Mouse (Mus musculus): ENCODE results near the gene Dedd2.

DNA sequence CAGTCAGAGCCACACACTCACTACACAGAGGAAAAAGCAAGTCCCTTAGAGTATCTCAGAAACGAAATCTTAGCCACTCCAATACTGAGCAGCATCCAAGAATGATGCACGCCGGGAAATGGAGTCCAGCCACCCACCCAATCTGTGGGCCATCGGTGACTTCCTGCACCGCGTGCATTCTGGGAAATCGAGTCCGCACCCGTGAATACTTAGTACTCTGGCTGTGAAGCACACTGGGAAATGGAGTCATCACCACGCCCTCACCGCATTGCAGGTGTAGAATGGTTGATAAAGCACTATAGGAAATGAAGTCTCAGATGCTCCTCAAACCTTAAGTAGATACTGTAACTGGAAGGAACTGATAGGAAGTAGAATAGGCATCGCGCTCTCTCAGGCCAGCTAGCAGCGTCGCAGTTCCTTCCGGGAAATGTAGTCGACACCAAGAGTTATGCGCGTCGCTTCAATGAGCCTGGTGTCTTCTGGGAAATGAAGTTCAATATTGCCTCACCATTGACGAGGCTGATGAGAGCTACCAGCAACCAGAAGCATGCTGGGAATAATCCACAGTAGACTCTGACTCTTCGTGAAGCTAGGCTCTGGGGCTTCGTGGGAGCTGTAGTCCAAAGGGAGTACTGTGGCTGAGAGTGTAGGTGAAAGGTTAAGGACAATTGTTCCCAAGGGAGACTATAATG lies 17.7 kb upstream of the Dedd2 start:
- no peak for TF ChIP-seq CTCF (IDR thresholded peaks at IDR 0.05; ENCODE audit: control insufficient read depth, insufficient read depth, low read length)
- no peak for TF ChIP-seq POLR2A (IDR thresholded peaks at IDR 0.05; ENCODE audit: borderline replicate concordance, control insufficient read depth, low read depth, low read length)
